Mouse (Mus musculus) bone marrow macrophage, adult 2 months (primary cell): ENCODE measurements around the gene Cwh43.

Source experiments
- CTCF ChIP-seq: IDR thresholded peaks from 2 replicates; pipeline ENCODE4 v1.5.1; 2012; ENCODE audit warnings: low read depth, mild to moderate bottlenecking, low read length, moderate library complexity
- POLR2A ChIP-seq: IDR thresholded peaks from 2 replicates; pipeline ENCODE4 v1.6.1; 2012; ENCODE audit warnings: mild to moderate bottlenecking, low read depth, low read length, borderline replicate concordance

DNA sequence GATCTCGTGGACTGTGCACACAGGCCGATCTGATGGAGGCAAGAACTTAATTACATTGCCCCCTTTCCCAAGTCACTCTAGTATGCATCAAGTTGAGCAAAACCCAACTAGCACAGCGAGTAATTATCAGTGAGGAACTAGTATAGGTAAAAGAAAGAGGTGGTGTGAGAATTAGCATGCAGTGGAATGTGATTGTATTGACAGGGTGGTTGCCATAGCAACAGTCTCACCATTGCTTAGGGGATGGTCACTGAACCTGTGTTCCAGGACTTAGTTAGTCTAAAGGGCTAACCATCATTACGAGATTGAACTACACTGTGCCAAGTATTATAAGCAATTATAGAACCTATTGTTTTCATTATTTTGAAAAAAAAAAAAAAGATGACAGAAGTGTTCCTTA lies 80.6 kb downstream of the Cwh43 start:
- TF ChIP-seq CTCF, result no peak
- TF ChIP-seq POLR2A, result no peak
